Mouse (Mus musculus) brown adipose tissue, adult 24 weeks (tissue): ENCODE measurements around the gene Nlrp4c. TPM values are rescaled to one million over a fixed set of nuclear protein-coding genes. Genes with fewer than 3 reads are reported as not detected.
A peak's percentile ranks its signal among the peaks of the same experiment; 100 is the strongest.
"Not testable (repeated sequence)": the region's sequence is repeated elsewhere in the genome, so short reads cannot be mapped to it uniquely, and the experiment has no call there.

Source experiments
- H3K27ac ChIP-seq: fragments of 200-500 bp; replicated peaks from 2 replicates; pipeline ENCODE4 v1.5.1; 2012; ENCODE audit warnings: low read depth, mild to moderate bottlenecking, low read length
- H3K4me1 ChIP-seq: fragments of 200-500 bp; 2 replicates; pipeline ENCODE4 v1.6.1; 2012; ENCODE audit warnings: low read length, mixed read lengths; ENCODE audit not compliant: control insufficient read depth, insufficient read depth, insufficient read length
- H3K4me3 ChIP-seq: fragments of 200-500 bp; 2 replicates; pipeline ENCODE4 v1.5.1; 2012; ENCODE audit warnings: low read depth, mild to moderate bottlenecking, low read length, moderate library complexity; ENCODE audit not compliant: insufficient read depth
- polyA plus RNA-seq: library from polyadenylated mRNA; stranded (reverse); fragments of >200 nt; gene quantifications from 2 replicates; pipeline ENCODE4 v1.2.4, GENCODE M21; 2012; ENCODE audit not compliant: missing spikeins, insufficient read depth, insufficient read length

Gene Nlrp4c
- not detected in 2 replicates for polyA plus RNA-seq

DNA sequence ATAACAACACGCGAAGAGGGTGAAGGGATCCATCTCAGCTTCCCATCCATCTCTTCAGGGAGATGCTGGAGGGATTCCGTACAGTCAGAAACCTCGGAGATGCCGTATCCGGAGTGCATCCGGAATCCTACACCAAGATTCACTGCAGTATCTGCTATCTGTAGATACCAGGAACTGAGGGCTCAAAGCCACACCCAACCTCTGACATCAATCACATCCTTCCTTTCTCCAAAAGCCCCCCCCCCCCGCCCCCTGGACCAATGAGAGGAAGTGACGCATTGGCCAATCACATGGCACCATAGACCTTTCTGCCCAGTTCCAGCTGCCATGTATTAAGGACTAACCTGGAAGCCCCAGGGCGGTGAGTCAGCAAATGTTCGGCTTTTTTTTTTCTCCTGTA lies at the start of gene Nlrp4c:
Nlrp4c (plus strand) TSS at position 301 of the 400 bp plus-strand sequence.
- H3K27ac ChIP-seq = no peak within 1 kb of the TSS
- H3K4me3 ChIP-seq = no peak within 1 kb of the TSS
- H3K4me1 ChIP-seq = no peaks in the 10 kb centered on the region

- Histone ChIP-seq H3K27ac (no peak within 1 kb of the TSS), H3K4me1 (no peaks in the 10 kb centered on the region), H3K4me3 (no peak within 1 kb of the TSS)
These were observed 34.1 kb upstream of the Nlrp4c start, which contains the start of gene Vmn1r65 for GRCm38 (mm10) chr7:6010910-6011309. TSS of gene Vmn1r65 (minus strand) at chr7:6011010.

- H3K4me1 ChIP-seq = no peaks in the 10 kb centered on the region
- H3K4me3 ChIP-seq = no peak overlapping the region
- H3K27ac ChIP-seq = no peak overlapping the region
These were observed 74.5 kb downstream of the Nlrp4c start for GRCm38 (mm10) chr7:6119501-6119900.

- H3K4me1 ChIP-seq, H3K27ac ChIP-seq, H3K4me3 ChIP-seq: not testable (repeated sequence)
These were observed 75.1 kb downstream of the Nlrp4c start for GRCm38 (mm10) chr7:6120104-6120503.

- not testable (repeated sequence) for H3K4me3 ChIP-seq, H3K4me1 ChIP-seq, H3K27ac ChIP-seq
These were observed 76.2 kb downstream of the Nlrp4c start for GRCm38 (mm10) chr7:6121128-6121527.

- no peak overlapping the region for H3K27ac ChIP-seq
- no peak overlapping the region for H3K4me3 ChIP-seq
- no peaks in the 10 kb centered on the region for H3K4me1 ChIP-seq
These were observed 81.9 kb downstream of the Nlrp4c start for GRCm38 (mm10) chr7:6126690-6127448.

GRCm38 (mm10) chr7:6130346-6130745 lies 85.4 kb downstream of the Nlrp4c start:
- Histone ChIP-seq H3K4me3 (no peak overlapping the region), H3K27ac (no peak overlapping the region)

DNA sequence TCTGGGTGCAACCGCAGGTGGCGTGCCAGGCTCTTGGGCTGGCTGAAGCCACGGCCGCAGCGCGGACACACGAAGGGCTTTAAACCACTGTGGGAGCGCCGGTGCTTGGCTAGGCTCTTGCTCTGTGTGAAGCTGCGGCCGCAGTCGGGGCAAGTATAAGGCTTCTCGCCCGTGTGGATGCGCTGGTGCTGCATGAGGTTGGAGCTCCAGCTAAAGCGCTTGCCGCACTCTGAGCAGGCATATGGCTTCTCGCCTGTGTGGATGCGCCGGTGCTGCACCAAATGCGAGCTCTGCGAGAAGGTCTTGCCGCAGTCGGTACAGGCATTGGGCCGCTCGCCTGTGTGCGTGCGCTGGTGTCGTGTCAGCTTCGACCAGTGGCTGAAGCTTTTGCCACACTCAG lies 87.7 kb downstream of the Nlrp4c start:
- Histone ChIP-seq H3K4me3 (no peak overlapping the region), H3K27ac (no peak overlapping the region), H3K4me1 (no peaks in the 10 kb centered on the region)

More at GRCm38 (mm10) chr7:6130346-6130745, 85.4 kb downstream of the Nlrp4c start:
- no peaks in the 10 kb centered on the region for H3K4me1 ChIP-seq

DNA sequence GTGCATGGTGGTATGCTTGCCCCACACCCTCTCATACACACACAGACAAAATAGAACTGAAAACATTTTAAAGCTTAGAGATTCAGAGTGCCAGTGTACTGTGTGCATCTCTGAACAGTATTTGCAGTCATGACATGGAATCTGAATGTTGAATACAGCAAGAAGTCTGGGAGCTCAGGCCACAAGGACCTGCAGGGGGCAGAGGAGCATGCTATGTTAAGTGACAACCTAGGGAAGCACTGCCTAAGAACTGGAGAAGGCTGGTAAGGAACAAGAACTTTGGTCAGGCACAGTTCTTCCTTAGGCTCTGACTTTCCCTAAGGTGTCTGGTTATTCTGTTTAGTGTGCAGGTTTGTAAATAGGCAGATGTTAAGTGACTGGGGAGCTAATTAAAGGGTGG lies 91.5 kb downstream of the Nlrp4c start:
- Histone ChIP-seq H3K4me1 (no peaks in the 10 kb centered on the region), H3K27ac (no peak overlapping the region), H3K4me3 (no peak overlapping the region)

DNA sequence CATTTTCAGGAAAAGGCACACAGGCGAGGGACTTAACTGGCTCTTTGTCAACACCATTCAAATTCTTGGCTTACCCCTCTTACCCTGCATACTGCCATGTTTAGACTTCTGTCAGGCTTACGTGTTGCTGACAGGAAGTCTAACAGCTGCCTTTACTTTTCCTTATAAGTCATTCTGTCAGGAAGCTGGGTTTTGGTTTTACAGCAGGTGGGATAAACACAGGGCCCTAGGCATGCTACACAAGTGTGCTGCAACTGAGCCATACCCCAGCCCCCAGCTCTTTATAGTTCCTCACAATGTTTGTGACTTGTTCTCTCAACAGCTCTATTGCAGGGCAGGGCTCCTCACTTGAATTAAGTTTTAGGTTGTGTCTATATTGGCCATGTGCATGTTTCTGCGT lies 94.3 kb downstream of the Nlrp4c start:
- H3K4me1 ChIP-seq = peaks cover 7% of the 10 kb centered on the region
- H3K27ac ChIP-seq = no peak overlapping the region

DNA sequence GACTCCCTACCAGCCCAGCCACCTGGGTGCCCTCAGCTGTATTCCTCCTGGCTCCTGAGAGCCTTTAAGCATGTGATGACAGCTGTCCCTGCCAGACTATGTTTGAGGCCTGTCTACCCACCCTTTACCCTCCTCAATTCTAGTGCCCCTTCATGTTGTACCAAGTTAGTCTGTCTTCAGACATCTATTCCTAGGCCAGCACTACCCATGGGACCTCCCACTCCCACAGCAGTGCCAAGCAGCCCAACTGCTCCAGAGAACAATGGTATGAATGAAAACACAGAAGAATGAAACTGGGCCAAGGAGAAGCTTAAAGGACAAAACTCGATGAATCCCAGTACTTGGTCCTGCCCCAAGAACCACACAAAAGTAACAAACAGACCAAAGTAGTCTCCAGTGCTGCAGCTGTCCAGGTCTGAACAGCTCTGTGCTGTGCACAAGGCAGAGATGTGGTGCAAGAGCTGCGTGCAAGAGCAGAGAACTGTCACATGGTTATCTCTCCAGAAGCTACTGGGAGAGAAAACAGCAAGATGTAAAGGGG lies 99.1 kb downstream of the Nlrp4c start:
- no peak overlapping the region for H3K27ac ChIP-seq
- no peak overlapping the region for H3K4me3 ChIP-seq
- peaks cover 50% of the 10 kb centered on the region for H3K4me1 ChIP-seq

More for the DNA sequence above, 94.3 kb downstream of the Nlrp4c start:
- H3K4me3 ChIP-seq = no peak overlapping the region

DNA sequence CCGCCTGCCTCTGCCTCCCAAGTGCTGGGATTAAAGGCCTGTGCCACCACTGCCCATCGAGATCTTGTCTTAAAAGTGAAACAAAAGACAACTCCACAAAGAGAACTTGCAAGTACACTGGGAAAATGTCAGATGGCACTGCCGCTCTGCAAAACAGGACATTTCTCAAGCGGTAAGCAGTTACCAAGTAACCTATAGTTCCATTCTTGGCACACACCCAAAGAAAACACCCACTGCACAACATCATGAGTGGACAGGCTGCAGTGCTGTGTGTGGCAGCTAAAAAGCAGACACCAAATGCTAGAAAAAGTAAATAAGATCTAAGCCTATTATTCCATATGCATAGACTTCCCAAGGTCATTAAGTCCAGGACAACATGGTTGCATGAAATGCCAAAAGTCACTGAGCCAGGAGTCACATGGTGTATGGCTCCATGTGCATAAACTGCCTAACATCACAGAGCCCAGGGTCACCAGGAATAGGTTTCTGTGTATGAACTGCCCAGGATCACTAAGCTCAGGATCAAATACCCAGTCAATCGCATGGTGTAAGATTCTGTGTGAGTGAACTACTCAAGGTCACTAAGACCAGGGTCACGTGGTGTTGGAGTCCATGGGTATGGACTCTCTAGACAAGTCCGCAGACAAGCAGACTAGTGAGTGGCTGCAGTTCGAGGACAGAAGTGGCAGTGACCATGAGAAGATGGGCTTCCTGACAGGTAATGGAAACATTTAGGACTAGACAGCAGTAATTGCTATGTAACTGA lies 100.6 kb downstream of the Nlrp4c start:
- Histone ChIP-seq H3K4me1 (peaks cover 54% of the 10 kb centered on the region), H3K4me3 (no peak overlapping the region), H3K27ac (peak overlapping the region; percentile 58)

DNA sequence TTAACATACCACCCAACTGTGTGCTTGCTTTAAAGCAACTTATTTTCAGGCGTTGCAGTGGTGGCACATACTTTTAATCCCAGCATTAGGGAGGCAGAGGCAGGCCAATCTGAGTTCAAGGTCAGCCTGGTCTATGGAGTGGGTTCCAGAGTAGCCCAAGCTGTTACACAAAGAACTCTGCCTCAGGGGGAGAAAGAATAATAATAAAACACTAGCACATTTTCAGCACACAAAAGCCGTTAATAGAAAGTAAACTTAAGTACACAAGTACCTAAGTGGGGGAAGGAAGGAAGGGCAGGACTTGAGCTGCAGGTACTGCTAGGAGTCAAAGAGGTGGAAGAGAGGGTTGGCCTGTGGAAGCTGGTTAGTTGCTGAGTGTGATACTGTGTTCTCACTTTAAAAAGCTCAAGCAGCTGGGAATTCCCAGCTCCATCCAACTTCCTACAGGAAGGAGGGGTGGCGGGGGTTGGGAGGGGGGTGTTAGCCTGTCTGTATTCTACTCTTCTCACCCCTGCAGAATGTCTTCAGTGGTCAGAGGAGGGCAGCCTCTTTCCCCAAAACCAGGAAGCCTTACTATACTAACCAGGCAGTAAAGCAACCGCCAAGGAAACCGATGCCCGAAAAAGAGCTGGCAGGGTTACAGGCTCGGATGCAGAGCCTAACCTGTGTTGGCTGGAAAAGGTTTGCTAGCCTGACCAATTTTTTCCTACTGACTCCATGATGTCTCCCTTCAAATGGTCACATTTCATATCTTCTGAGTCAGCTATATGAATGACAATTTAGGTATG lies 101.4 kb downstream of the Nlrp4c start:
- H3K4me1 ChIP-seq = peaks cover 62% of the 10 kb centered on the region
- peak overlapping the region; percentile 58 for H3K27ac ChIP-seq
- H3K4me3 ChIP-seq = no peak overlapping the region

GRCm38 (mm10) chr7:6146982-6147325 lies 102.0 kb downstream of the Nlrp4c start:
- peaks cover 68% of the 10 kb centered on the region for H3K4me1 ChIP-seq
- H3K27ac ChIP-seq = peak overlapping the region; percentile 49; the same call in 1 of the 2 replicates
- no peak overlapping the region for H3K4me3 ChIP-seq

GRCm38 (mm10) chr7:6147688-6148087 lies 102.7 kb downstream of the Nlrp4c start:
- Histone ChIP-seq H3K4me3 (no peak overlapping the region), H3K27ac (peak overlapping the region; percentile 49), H3K4me1 (peaks cover 73% of the 10 kb centered on the region)
